Mouse (Mus musculus): ENCODE measurements around the gene Ntmt1.

Gene Ntmt1

GRCm38 (mm10) chr2:30864968-30865381, 57.3 kb downstream of the Ntmt1 start:
- no peak for DNase-seq (ENCODE audit: low spot score in 2 of 2)

DNA sequence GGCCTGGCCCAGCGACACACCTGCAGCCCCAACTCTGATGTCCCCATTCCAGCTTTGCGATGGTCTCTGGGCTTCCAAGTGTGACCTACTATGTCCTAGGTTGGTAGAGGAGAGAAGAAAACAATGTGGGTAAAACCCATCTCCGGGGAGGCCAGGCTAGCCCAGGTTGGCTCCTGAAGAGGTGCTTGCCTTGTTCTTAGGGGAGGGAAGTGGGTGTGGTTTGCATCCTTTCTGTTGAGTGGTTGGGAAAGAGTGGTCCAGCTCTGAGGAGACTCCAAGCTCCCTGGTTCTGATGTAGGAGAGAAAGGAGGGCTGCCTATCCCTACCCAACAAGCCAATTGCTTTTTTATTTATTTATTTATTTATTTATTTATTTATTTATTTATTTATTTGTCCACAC, 57.8 kb downstream of the Ntmt1 start:
- DNase-seq (ENCODE audit: low spot score in 2 of 2): no peak

- DNase-seq (ENCODE audit: low spot score in 2 of 2): peak in 1 of 2 experiments; percentile 11
Observed at GRCm38 (mm10) chr2:30870863-30871262, 63.2 kb downstream of the Ntmt1 start.

Data from frontal cortex, postnatal 25 days (tissue).